ENCODE assay signal across 8 mouse cellular contexts in the genomic region with DNA sequence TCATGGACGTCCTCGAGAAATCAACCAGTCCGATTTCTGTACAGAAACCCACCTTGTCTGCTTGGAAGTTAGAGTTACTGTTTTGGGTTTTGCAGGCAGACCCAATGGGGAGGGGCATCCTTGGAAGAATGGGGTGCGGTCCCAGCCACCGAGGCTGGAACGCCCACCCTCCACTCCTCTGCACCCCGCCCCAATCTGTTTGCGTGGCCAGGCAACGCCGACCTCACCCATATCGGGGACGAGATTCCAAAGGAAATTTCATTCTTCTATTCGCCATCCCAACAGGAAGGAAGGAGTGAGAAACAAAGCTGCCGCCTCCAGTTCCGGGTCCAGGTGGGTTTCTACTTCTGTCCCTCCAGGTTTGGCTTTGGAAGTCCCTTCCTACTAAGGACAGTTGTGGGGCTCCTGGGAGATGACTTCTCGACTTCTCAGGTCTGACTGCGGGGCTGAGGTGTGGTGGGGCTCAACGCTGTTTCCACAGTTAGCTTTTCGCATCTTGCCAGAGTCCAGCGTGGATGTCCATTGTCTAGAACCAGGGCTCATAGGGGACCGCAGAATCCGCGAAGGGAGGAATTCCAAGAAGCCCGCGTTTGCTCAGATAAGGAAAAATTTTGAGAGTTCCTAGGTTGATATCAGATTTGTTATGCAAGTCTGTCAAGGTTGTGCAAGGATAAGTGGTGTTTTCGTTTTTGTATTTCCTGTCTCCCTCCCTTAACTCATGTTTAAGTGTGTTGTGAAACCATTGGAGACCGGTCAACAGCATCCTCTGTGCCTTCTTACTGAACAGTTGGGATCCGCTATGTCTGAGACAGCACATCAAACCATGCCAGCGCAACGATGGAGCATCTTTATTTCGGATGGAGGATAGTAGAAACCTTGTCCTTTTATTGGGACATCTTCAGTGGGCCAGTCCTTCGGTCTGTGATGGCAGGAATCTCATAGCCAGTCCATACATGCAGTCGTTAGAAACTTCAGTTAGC. TPM values are rescaled to one million over a fixed set of nuclear protein-coding genes. Genes with fewer than 3 reads are reported as not detected.
DNase-seq lines count a peak whose midpoint lies in the region; ATAC-seq and TF ChIP-seq lines count a peak whose summit lies in the region.

Rnase4 (plus strand) TSS at position 157 of the 980 bp plus-strand sequence.
Ang (plus strand) TSS at position 230 of the 980 bp plus-strand sequence.

- H3K9me3 ChIP-seq in forebrain, embryonic 12.5 days = no peaks in the 10 kb centered on the region

- no peaks in the 10 kb centered on the region for H3K27me3 ChIP-seq in forebrain, embryonic 12.5 days
- no peaks in the 10 kb centered on the region for H3K27me3 ChIP-seq in spleen, adult 2 months (ENCODE audit: control insufficient read depth, insufficient read depth, low read length)

- peak within 1 kb of the TSS; percentile 69 for H3K4me3 ChIP-seq in forebrain, embryonic 12.5 days (replicated peaks)
- peak within 1 kb of the TSS; percentile 85 for H3K4me3 ChIP-seq in spleen, adult 2 months (ENCODE audit: extremely low read depth, insufficient read depth, insufficient read length)

- peak within 1 kb of the TSS; percentile 81 for H3K27ac ChIP-seq in forebrain, embryonic 12.5 days
- H3K27ac ChIP-seq in spleen, adult 2 months (ENCODE audit: insufficient read depth, low read length) = peak within 1 kb of the TSS; percentile 66

- WGBS in forebrain, embryonic 12.5 days = 10% methylated on average over 33 of the region's 33 CpGs
- WGBS in spleen, adult 2 months = 16% methylated on average over 33 of the region's 33 CpGs

- peak within 1 kb of the TSS; percentile 72 for H3K4me2 ChIP-seq in forebrain, embryonic 12.5 days

- H3K36me3 ChIP-seq in forebrain, embryonic 12.5 days (replicated peaks) = no peaks in the 10 kb centered on the region
- H3K36me3 ChIP-seq in spleen, adult 2 months (ENCODE audit: control insufficient read depth, insufficient read depth, low read length) = no peaks in the 10 kb centered on the region

- ATAC-seq in CD4-positive, CD25-positive, alpha-beta regulatory T cell, adult 4 months = no peak
- peak; percentile 16; the same call in 1 of the 2 replicates for ATAC-seq in forebrain, embryonic 12.5 days (ENCODE audit: low FRiP score)
- ATAC-seq in megakaryocyte, adult 5-6 weeks (ENCODE audit: poor library complexity, severe bottlenecking) = 0 out of 2 replicates have a peak, but pooled peaks have one; percentile 5

- intact Hi-C loops in heart, postnatal 14 days (cut with DNase I) = loop anchor here (2.0 kb wide), 1 partner anchor 284 kb away; the partner anchor contains the start of genes Ccnb1ip1 and Parp2

- no peak for TF ChIP-seq POLR2A in spleen, adult 2 months (IDR thresholded peaks at IDR 0.05; ENCODE audit: low read depth, low read length)

- TF ChIP-seq CTCF in spleen, adult 2 months (IDR thresholded peaks at IDR 0.05; ENCODE audit: extremely low read depth, insufficient read depth, insufficient read length, insufficient replicate concordance) = no peak

- H3K4me1 ChIP-seq in forebrain, embryonic 12.5 days = peaks cover 11% of the 10 kb centered on the region
- no peaks in the 10 kb centered on the region for H3K4me1 ChIP-seq in spleen, adult 2 months (ENCODE audit: control insufficient read depth, insufficient read depth, insufficient read length)

- DNase-seq in CD4-positive, CD25-positive, alpha-beta regulatory T cell, adult 2 months (ENCODE audit: low read depth, low spot score) = peak; percentile 67
- peak; percentile 5 to 12 for DNase-seq in adrenal gland, postnatal 4 days (ENCODE audit: low spot score in 2 of 2)
- DNase-seq in heart, postnatal 14 days = peak; percentile 68 to 71
- peak; percentile 44 to 49 for DNase-seq in layer of hippocampus, postnatal 10 days (ENCODE audit: low spot score in 2 of 2)
- DNase-seq in spleen, adult 2 months (ENCODE audit: low read depth in 1 of 2, low spot score in 2 of 2) = peak in 1 of 2 experiments; percentile 16

- peak within 1 kb of the TSS; percentile 59 for H3K9ac ChIP-seq in forebrain, embryonic 12.5 days

RNA-seq across cellular contexts. Expression of gene Rnase4, which starts in this region (rescaled TPM):
- polyA plus RNA-seq in CD4-positive, CD25-positive, alpha-beta regulatory T cell, adult 4 months (2017; shearing (Covaris generic)) = 10 to 100 TPM in 1 of 2 experiments, 1 to 10 TPM in 1; 9.8 to 16.6 TPM
- total RNA-seq in adrenal gland, postnatal 4 days (2021) = 10 to 100 TPM; 59.1 to 73.4 TPM
- 8.3 and 9.1 TPM in 2 replicates for polyA plus RNA-seq in forebrain, embryonic 12.5 days (2016; fragmentation: Nextera tagmentation; extraction: Ambion mirVana)
- total RNA-seq in heart, postnatal 14 days (2021) = 10 to 100 TPM; 45.7 to 58.6 TPM
- 10 to 100 TPM; 16.2 to 17.8 TPM for total RNA-seq in layer of hippocampus, postnatal 10 days (2021)
- total RNA-seq in megakaryocyte, adult 5-6 weeks (2015) = 36.2 and 44.8 TPM in 2 replicates
- total RNA-seq in megakaryocyte, adult 5-6 weeks (2017) = 21.0 and 22.3 TPM in 2 replicates
- 18.2 TPM in 2 replicates for polyA plus RNA-seq in spleen, adult 2 months (2012; rRNA removed)

RNA-seq across cellular contexts. Expression of gene Ang, which starts in this region (rescaled TPM):
- 1 to 10 TPM; 4.0 to 5.0 TPM for polyA plus RNA-seq in CD4-positive, CD25-positive, alpha-beta regulatory T cell, adult 4 months (2017; shearing (Covaris generic))
- 10 to 100 TPM in 1 of 2 experiments, 1 to 10 TPM in 1; 9.9 to 10.7 TPM for total RNA-seq in adrenal gland, postnatal 4 days (2021)
- polyA plus RNA-seq in forebrain, embryonic 12.5 days (2016; fragmentation: Nextera tagmentation; extraction: Ambion mirVana) = 1.6 and 1.7 TPM in 2 replicates
- total RNA-seq in heart, postnatal 14 days (2021) = 1 to 10 TPM; 5.8 to 6.5 TPM
- total RNA-seq in layer of hippocampus, postnatal 10 days (2021) = 1 to 10 TPM; 3.0 to 4.1 TPM
- total RNA-seq in megakaryocyte, adult 5-6 weeks (2015) = 8.2 and 10.0 TPM in 2 replicates
- total RNA-seq in megakaryocyte, adult 5-6 weeks (2017) = 9.4 and 13.7 TPM in 2 replicates
- 2.8 and 3.5 TPM in 2 replicates for polyA plus RNA-seq in spleen, adult 2 months (2012; rRNA removed)
